Mouse (Mus musculus) hindbrain, embryonic 16.5 days (tissue): ENCODE results near the gene Rapgef2. TPM values are rescaled to one million over a fixed set of nuclear protein-coding genes. Genes with fewer than 3 reads are reported as not detected.

Experiments
- ATAC-seq: fragments of 200-750 bp; cut with Nextera tagmentation; 2 replicates; pipeline ENCODE4 v1.8.0; 2017; ENCODE audit warnings: moderate TSS enrichment, moderate library complexity
- H3K27ac ChIP-seq: fragments of 300-500 bp; sonication (generic); 2 replicates; pipeline ENCODE4 v1.5.1; 2014; ENCODE audit warnings: low read depth, mild to moderate bottlenecking, control low read depth, low read length, moderate library complexity
- H3K27me3 ChIP-seq: fragments of 300-500 bp; sonication (generic); replicated peaks from 2 replicates; pipeline ENCODE4 v1.6.1; 2014; ENCODE audit warnings: low read length; ENCODE audit not compliant: control insufficient read depth, insufficient read depth
- H3K36me3 ChIP-seq: fragments of 300-500 bp; sonication (generic); 2 replicates; pipeline ENCODE4 v1.6.1; 2014; ENCODE audit warnings: mild to moderate bottlenecking, low read length, moderate library complexity, mixed read lengths; ENCODE audit not compliant: control insufficient read depth, insufficient read depth
- H3K4me1 ChIP-seq: fragments of 300-500 bp; sonication (generic); 2 replicates; pipeline ENCODE4 v1.6.1; 2014; ENCODE audit warnings: low read depth, low read length; ENCODE audit not compliant: control insufficient read depth, insufficient read depth
- H3K4me2 ChIP-seq: fragments of 300-500 bp; sonication (generic); 2 replicates; pipeline ENCODE4 v1.6.1; 2014; ENCODE audit warnings: mild to moderate bottlenecking, low read length, control low read depth, moderate library complexity
- H3K4me3 ChIP-seq: fragments of 300-500 bp; sonication (generic); 2 replicates; pipeline ENCODE4 v1.5.1; 2014; ENCODE audit warnings: mild to moderate bottlenecking, low read length, control low read depth, moderate library complexity
- H3K9ac ChIP-seq: fragments of 300-500 bp; sonication (generic); 2 replicates; pipeline ENCODE4 v1.6.1; 2014; ENCODE audit warnings: low read depth, mild to moderate bottlenecking, control low read depth, low read length, moderate library complexity
- H3K9me3 ChIP-seq: fragments of 300-500 bp; sonication (generic); 2 replicates; pipeline ENCODE4 v1.6.1; 2014; ENCODE audit warnings: mild to moderate bottlenecking, low read length, moderate library complexity; ENCODE audit not compliant: control insufficient read depth
- WGBS: fragments of 180-500 bp; shearing (Covaris S2); extraction: QIAGEN DNeasy Blood & Tissue Kit; methylation state at CpG from one replicate; pipeline ENCODE4 v1.1.7; 2014; 5-methylcytosine and 5-hydroxymethylcytosine counted together
- polyA plus RNA-seq: library from polyadenylated mRNA; unstranded; fragments of >200 nt; fragmentation: Nextera tagmentation; extraction: Ambion mirVana; gene quantifications from 2 replicates; pipeline ENCODE4 v1.2.1, GENCODE M21; 2015

The Rapgef2 gene
- polyA plus RNA-seq, 1 experiment from 2014 or later = 11.0 TPM

GRCm38 (mm10) chr3:79269872-79270271 lies 16.4 kb downstream of the Rapgef2 start:
- Histone ChIP-seq H3K4me3 (no peak overlapping the region), H3K27ac (no peak overlapping the region), H3K4me2 (no peak overlapping the region), H3K4me1 (peaks cover 8% of the 10 kb centered on the region), H3K27me3 (no peaks in the 10 kb centered on the region), H3K9ac (no peak overlapping the region), H3K36me3 (no peaks in the 10 kb centered on the region), H3K9me3 (no peaks in the 10 kb centered on the region)
- 91% methylated on average over 8 of the region's 8 CpGs for WGBS
- ATAC-seq = no peak

GRCm38 (mm10) chr3:79266976-79267375 lies 19.3 kb downstream of the Rapgef2 start:
- Histone ChIP-seq H3K9me3 (no peaks in the 10 kb centered on the region), H3K4me2 (no peak overlapping the region), H3K9ac (no peak overlapping the region), H3K27ac (no peak overlapping the region), H3K4me3 (no peak overlapping the region), H3K36me3 (no peaks in the 10 kb centered on the region), H3K4me1 (peaks cover 8% of the 10 kb centered on the region), H3K27me3 (no peaks in the 10 kb centered on the region)
- no peak for ATAC-seq
- WGBS = 82% methylated on average over 6 of the region's 6 CpGs

DNA sequence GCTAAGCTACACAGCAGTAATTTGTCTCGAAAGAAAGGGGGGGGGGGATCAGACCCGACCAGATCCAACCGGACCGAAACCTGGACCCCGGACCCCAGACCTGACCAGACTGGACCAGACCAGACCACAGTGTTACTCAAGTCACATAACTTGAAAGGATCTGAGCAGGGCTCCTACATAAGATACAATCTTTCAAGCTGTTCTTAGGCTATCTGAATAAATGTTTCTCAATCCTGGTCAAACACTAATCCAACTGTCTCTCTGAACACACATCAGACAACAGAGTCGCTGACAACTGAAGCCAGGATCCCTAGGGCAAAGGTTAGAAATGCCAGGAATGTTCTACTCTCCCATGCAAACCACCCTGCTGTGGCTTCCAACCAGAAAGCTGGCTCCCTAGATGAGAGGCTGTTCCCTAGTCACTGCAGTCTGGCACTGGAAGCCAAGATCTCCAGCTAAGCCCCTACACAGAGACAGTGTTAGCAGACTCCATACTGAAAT lies 24.5 kb downstream of the Rapgef2 start:
- H3K4me1 ChIP-seq = no peaks in the 10 kb centered on the region
- no peak overlapping the region for H3K27ac ChIP-seq
- H3K9me3 ChIP-seq = no peaks in the 10 kb centered on the region
- no peaks in the 10 kb centered on the region for H3K27me3 ChIP-seq
- no peaks in the 10 kb centered on the region for H3K36me3 ChIP-seq
- H3K9ac ChIP-seq = no peak overlapping the region
- no peak overlapping the region for H3K4me2 ChIP-seq
- ATAC-seq = peak; percentile 32; the same call in 1 of the 2 replicates
- 82% methylated on average over 6 of the region's 6 CpGs for WGBS
- H3K4me3 ChIP-seq = no peak overlapping the region

- H3K4me2 ChIP-seq = no peak overlapping the region
- ATAC-seq = no peak
- H3K36me3 ChIP-seq = no peaks in the 10 kb centered on the region
- no peak overlapping the region for H3K27ac ChIP-seq
- no peak overlapping the region for H3K4me3 ChIP-seq
- no peaks in the 10 kb centered on the region for H3K9me3 ChIP-seq
- no peaks in the 10 kb centered on the region for H3K27me3 ChIP-seq
- H3K9ac ChIP-seq = no peak overlapping the region
- no peaks in the 10 kb centered on the region for H3K4me1 ChIP-seq
- 95% methylated on average over 3 of the region's 3 CpGs for WGBS
Observed at GRCm38 (mm10) chr3:79254023-79254422, 32.3 kb downstream of the Rapgef2 start.

DNA sequence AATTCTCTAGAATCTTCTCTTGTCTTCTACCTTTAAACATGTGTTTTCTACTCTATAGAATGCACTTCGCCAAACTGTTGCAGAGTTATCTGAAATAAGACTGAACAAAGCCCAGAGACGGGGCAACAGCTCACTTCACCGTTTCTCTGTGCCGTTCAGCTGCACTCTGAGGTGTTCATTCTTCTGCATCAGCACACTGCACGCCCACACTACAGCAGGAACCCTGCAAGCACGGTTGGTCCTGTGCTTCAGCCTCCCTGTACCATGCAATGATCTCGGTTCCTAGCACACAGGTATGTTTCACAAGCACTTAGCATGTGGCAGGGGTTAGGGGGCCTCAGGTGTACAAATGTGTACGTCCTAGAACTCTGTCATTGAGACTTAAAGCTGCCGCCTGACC lies 32.9 kb downstream of the Rapgef2 start:
- ATAC-seq = no peak

GRCm38 (mm10) chr3:79252921-79253394 lies 33.4 kb downstream of the Rapgef2 start:
- Histone ChIP-seq H3K36me3 (no peaks in the 10 kb centered on the region), H3K4me1 (no peaks in the 10 kb centered on the region; the same call in 1 of the 2 replicates), H3K9me3 (no peaks in the 10 kb centered on the region), H3K27me3 (no peaks in the 10 kb centered on the region), H3K4me3 (no peak overlapping the region), H3K27ac (no peak overlapping the region), H3K4me2 (no peak overlapping the region), H3K9ac (no peak overlapping the region)
- WGBS = 65% methylated on average over 5 of the region's 5 CpGs
- ATAC-seq = peak; percentile 32; the same call in 1 of the 2 replicates

More for the DNA sequence above, 32.9 kb downstream of the Rapgef2 start:
- Histone ChIP-seq H3K27me3 (no peaks in the 10 kb centered on the region), H3K9ac (no peak overlapping the region; the same call in 1 of the 2 replicates), H3K36me3 (no peaks in the 10 kb centered on the region), H3K4me1 (no peaks in the 10 kb centered on the region; the same call in 1 of the 2 replicates), H3K4me3 (no peak overlapping the region), H3K4me2 (no peak overlapping the region), H3K27ac (no peak overlapping the region), H3K9me3 (no peaks in the 10 kb centered on the region)
- WGBS = 69% methylated on average over 9 of the region's 9 CpGs

DNA sequence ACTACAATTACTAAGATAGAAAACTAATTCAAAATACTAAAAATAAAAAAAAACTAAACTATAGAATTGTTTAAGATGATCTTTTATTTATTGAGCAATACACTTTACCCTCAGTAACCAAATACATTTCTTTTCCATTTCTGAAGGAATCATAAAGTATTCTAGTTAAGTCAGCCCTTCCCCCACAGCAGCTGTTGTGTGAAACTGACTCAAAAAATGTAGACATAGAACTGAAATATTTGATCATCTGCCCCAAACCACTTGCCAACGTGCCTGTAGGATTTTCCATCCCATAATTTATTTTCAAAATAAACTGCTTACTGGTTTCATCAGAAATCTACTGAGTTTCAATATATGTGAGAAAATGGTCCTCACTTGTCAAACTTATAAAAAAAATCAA lies 36.4 kb downstream of the Rapgef2 start:
- Histone ChIP-seq H3K4me2 (no peak overlapping the region), H3K27me3 (no peaks in the 10 kb centered on the region), H3K36me3 (no peaks in the 10 kb centered on the region), H3K27ac (no peak overlapping the region), H3K4me1 (no peaks in the 10 kb centered on the region; the same call in 1 of the 2 replicates), H3K9me3 (no peaks in the 10 kb centered on the region), H3K4me3 (no peak overlapping the region), H3K9ac (no peak overlapping the region)
- ATAC-seq = no peak
- 70% methylated on average over 1 of the region's 1 CpGs for WGBS

GRCm38 (mm10) chr3:79248659-79249235 lies 37.6 kb downstream of the Rapgef2 start:
- H3K36me3 ChIP-seq = no peaks in the 10 kb centered on the region
- no peak overlapping the region for H3K4me2 ChIP-seq
- H3K9ac ChIP-seq = no peak overlapping the region
- H3K27me3 ChIP-seq = no peaks in the 10 kb centered on the region
- H3K27ac ChIP-seq = no peak overlapping the region
- no peak for ATAC-seq
- H3K9me3 ChIP-seq = no peaks in the 10 kb centered on the region
- no peaks in the 10 kb centered on the region; the same call in 1 of the 2 replicates for H3K4me1 ChIP-seq
- H3K4me3 ChIP-seq = no peak overlapping the region
- WGBS = 83% methylated on average over 5 of the region's 5 CpGs

DNA sequence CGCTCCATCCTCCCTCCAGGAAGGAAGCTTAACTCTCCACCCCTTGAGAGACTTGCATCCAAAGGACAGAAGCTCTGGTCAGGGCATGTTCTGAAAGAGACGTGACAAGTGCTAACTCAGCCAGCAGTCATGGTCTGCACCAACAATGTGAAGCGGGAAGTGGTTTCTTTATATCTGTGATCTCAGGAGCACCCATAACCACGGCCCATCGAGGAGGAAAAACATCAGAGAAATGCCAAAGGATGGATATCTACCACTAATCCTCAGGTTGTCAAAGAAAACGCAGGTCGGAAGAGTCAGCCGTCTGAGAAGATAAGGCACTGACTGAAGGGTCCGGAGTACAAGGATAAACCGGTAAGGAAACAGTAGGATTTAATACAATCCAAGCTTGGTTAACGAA lies 38.1 kb downstream of the Rapgef2 start:
- Histone ChIP-seq H3K27me3 (no peaks in the 10 kb centered on the region), H3K4me1 (no peaks in the 10 kb centered on the region; the same call in 1 of the 2 replicates), H3K4me3 (no peak overlapping the region), H3K9ac (no peak overlapping the region), H3K9me3 (no peaks in the 10 kb centered on the region), H3K27ac (no peak overlapping the region), H3K36me3 (no peaks in the 10 kb centered on the region), H3K4me2 (no peak overlapping the region)
- WGBS = 88% methylated on average over 11 of the region's 11 CpGs
- no peak for ATAC-seq
